ENCODE assay signal across 15 mouse cellular contexts in the genomic region with DNA sequence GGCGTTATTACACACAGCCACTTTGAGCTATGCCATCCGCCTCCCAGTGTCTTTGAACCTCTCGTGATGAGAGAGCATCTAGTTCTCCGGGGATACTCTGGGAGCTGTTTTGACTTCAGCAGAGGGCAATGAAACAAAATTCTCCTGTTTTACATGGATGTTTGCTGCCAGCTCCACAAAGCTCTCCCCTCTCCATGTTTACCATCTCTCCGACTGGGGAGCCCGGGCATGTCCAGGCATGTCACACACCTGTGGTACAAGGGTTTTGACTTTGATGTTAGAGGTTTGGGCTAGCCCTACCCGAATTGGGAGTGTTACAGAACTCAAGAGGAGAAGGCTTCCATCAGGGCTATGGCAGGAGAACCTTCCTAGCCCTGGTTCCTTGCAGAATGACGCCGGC.
"Had no signal": no experiment of that assay in that cellular context is flagged by ENCODE, and none has a peak within 500 bp of the region (broad histone marks: within the 10 kb centered on the region; RNA-seq: fewer than 3 reads in every experiment).

No protein-coding gene starts in this region.

- H3K9ac ChIP-seq: neural tube, embryonic 15.5 days; stomach, embryonic 15.5 days had no signal

- H3K9me3 ChIP-seq: stomach, embryonic 15.5 days had no signal

- H3K4me1 ChIP-seq: neural tube, embryonic 15.5 days; stomach, embryonic 15.5 days had no signal

- H3K27me3 ChIP-seq: neural tube, embryonic 15.5 days; stomach, embryonic 15.5 days had no signal

- H3K4me2 ChIP-seq: neural tube, embryonic 15.5 days; stomach, embryonic 15.5 days had no signal

- DNase-seq: retina, postnatal 1 day; right cerebral cortex, adult 18-20 months; right cerebral cortex, postnatal 14 days; right cerebral cortex, postnatal 25 days; right cerebral cortex, postnatal 4 days; spleen, adult 18-20 months; thymus, adult 18-20 months; thymus, adult 2 months; thymus, postnatal 14 days; thymus, postnatal 25 days; thymus, postnatal 36 days; thymus, postnatal 4 days had no signal

- H3K27ac ChIP-seq: neural tube, embryonic 15.5 days; stomach, embryonic 15.5 days; stomach, postnatal 0 days had no signal

- H3K36me3 ChIP-seq: neural tube, embryonic 15.5 days; stomach, embryonic 15.5 days had no signal

- H3K4me3 ChIP-seq: neural tube, embryonic 15.5 days; stomach, embryonic 15.5 days had no signal
